Mouse (Mus musculus): ENCODE measurements around the gene Hoxc8. TPM values are rescaled to one million over a fixed set of nuclear protein-coding genes. Genes with fewer than 3 reads are reported as not detected.

The Hoxc8 gene
- not detected in 2 replicates for polyA plus RNA-seq (2015; fragmentation: Nextera tagmentation; extraction: Ambion mirVana)

GRCm38 (mm10) chr15:102990461-102991397, at the start of gene Hoxc8:
Gene Hoxc8, plus strand, starts transcription at chr15:102990607.
- Histone ChIP-seq H3K4me1 (ENCODE audit: control insufficient read depth, insufficient read depth, low read length) (no peaks in the 10 kb centered on the region), H3K4me3 (ENCODE audit: low read length) (peak within 1 kb of the TSS; percentile 17; the same call in 1 of the 2 replicates), H3K4me2 (ENCODE audit: low read depth, low read length) (peak within 1 kb of the TSS; percentile 10; the same call in 1 of the 2 replicates), H3K9ac (ENCODE audit: low read length) (no peak within 1 kb of the TSS), H3K27ac (ENCODE audit: low read length) (no peak within 1 kb of the TSS), H3K27me3 (ENCODE audit: control insufficient read depth, insufficient read depth, low read length) (peaks cover 93% of the 10 kb centered on the region), H3K36me3 (ENCODE audit: control insufficient read depth, insufficient read depth) (no peaks in the 10 kb centered on the region), H3K9me3 (replicated peaks; ENCODE audit: control insufficient read depth, low read length) (no peaks in the 10 kb centered on the region)
- no peak for ATAC-seq (replicated peaks; ENCODE audit: extremely low read depth, insufficient read depth, low FRiP score)
- WGBS, result 2% methylated on average over 69 of the region's 69 CpGs

DNA sequence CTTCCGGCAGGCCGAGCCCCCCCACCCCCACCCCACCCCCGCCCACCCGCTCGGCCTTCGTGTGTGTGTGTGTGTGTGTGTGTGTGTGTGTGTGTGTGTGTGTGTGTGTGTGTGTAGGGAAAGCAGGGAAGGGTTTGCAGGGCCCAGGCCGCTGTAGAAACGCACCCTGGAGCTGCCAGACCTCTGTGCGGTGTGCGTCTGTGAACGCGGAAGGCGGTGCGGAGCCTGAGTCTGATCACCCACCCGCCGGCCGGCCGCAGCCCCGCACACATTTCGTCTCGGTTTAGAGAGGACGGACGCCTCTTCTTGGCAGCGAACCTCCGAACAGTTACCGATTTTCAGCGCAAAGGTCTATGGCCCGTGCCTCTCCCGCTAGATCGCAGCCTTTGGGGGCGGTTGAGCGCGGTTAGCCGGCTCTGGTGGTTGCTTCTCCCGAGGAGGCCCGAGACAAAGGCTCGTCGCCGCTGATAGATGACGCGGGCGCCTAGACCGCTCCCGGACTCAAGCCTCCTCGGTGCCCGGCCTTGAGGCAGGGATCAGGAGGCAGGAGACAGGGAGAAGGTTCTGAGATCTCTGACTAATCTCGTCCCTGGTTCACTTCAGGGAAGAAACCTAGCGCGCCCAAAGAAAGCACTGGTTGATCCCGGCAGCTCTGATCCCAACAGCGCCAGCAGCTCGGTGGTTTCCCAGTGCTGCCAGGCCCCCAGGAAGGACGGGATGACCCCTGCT, 47.5 kb upstream of the Hoxc8 start:
- no peak for ATAC-seq (replicated peaks; ENCODE audit: extremely low read depth, insufficient read depth, low FRiP score)
- Histone ChIP-seq H3K9me3 (replicated peaks; ENCODE audit: control insufficient read depth, low read length) (no peaks in the 10 kb centered on the region), H3K4me3 (ENCODE audit: low read length) (peak overlapping the region; percentile 38), H3K27me3 (ENCODE audit: control insufficient read depth, insufficient read depth, low read length) (peaks cover 96% of the 10 kb centered on the region), H3K27ac (ENCODE audit: low read length) (no peak overlapping the region), H3K4me2 (ENCODE audit: low read depth, low read length) (peak overlapping the region; percentile 50), H3K36me3 (ENCODE audit: control insufficient read depth, insufficient read depth) (no peaks in the 10 kb centered on the region), H3K9ac (ENCODE audit: low read length) (no peak overlapping the region), H3K4me1 (ENCODE audit: control insufficient read depth, insufficient read depth, low read length) (no peaks in the 10 kb centered on the region; the same call in 1 of the 2 replicates)
- WGBS, result under 1% methylated on average over 53 of the region's 53 CpGs

GRCm38 (mm10) chr15:102943468-102943813, 47.0 kb upstream of the Hoxc8 start:
- Histone ChIP-seq H3K27me3 (ENCODE audit: control insufficient read depth, insufficient read depth, low read length) (peaks cover 96% of the 10 kb centered on the region), H3K9ac (ENCODE audit: low read length) (no peak overlapping the region), H3K27ac (ENCODE audit: low read length) (no peak overlapping the region), H3K36me3 (ENCODE audit: control insufficient read depth, insufficient read depth) (no peaks in the 10 kb centered on the region), H3K4me1 (ENCODE audit: control insufficient read depth, insufficient read depth, low read length) (no peaks in the 10 kb centered on the region; the same call in 1 of the 2 replicates), H3K4me2 (ENCODE audit: low read depth, low read length) (no peak overlapping the region; the same call in 1 of the 2 replicates), H3K4me3 (ENCODE audit: low read length) (peak overlapping the region; percentile 38), H3K9me3 (replicated peaks; ENCODE audit: control insufficient read depth, low read length) (no peaks in the 10 kb centered on the region)
- 3% methylated on average over 5 of the region's 5 CpGs for WGBS
- no peak for ATAC-seq (replicated peaks; ENCODE audit: extremely low read depth, insufficient read depth, low FRiP score)

- no peaks in the 10 kb centered on the region; the same call in 1 of the 2 replicates for H3K4me1 ChIP-seq (ENCODE audit: control insufficient read depth, insufficient read depth, low read length)
- no peak overlapping the region for H3K27ac ChIP-seq (ENCODE audit: low read length)
- WGBS, result 12% methylated on average over 22 of the region's 22 CpGs
- H3K36me3 ChIP-seq (ENCODE audit: control insufficient read depth, insufficient read depth), result no peaks in the 10 kb centered on the region
- no peak overlapping the region for H3K4me2 ChIP-seq (ENCODE audit: low read depth, low read length)
- H3K9ac ChIP-seq (ENCODE audit: low read length), result no peak overlapping the region
- H3K9me3 ChIP-seq (replicated peaks; ENCODE audit: control insufficient read depth, low read length), result no peaks in the 10 kb centered on the region
- peaks cover 95% of the 10 kb centered on the region for H3K27me3 ChIP-seq (ENCODE audit: control insufficient read depth, insufficient read depth, low read length)
- ATAC-seq (replicated peaks; ENCODE audit: extremely low read depth, insufficient read depth, low FRiP score), result no peak
- no peak overlapping the region for H3K4me3 ChIP-seq (ENCODE audit: low read length)
These were observed 45.0 kb upstream of the Hoxc8 start for GRCm38 (mm10) chr15:102945185-102946077.

DNA sequence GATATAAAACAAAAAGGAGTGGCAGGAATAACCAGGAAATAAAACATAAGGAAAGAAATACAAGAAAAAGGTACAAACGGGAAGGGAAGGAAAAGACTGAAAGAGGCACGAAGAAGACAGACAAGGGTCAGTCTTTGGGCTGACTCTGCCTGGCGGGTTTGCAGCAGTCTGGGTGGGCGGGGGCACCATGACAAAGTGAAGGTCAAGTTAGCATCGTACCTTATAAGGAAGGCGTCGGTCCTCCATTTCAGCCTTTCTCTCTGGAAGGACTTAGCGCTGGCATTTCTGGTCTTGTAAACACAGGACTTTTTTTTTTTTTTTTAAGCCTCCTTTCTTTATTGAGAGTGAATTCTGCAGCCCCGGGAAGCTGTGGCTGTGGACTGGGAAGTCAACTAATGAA, 43.1 kb upstream of the Hoxc8 start:
- Histone ChIP-seq H3K4me2 (ENCODE audit: low read depth, low read length) (no peak overlapping the region), H3K9ac (ENCODE audit: low read length) (no peak overlapping the region), H3K4me3 (ENCODE audit: low read length) (no peak overlapping the region), H3K27me3 (ENCODE audit: control insufficient read depth, insufficient read depth, low read length) (peaks cover 95% of the 10 kb centered on the region), H3K4me1 (ENCODE audit: control insufficient read depth, insufficient read depth, low read length) (no peaks in the 10 kb centered on the region; the same call in 1 of the 2 replicates), H3K27ac (ENCODE audit: low read length) (no peak overlapping the region), H3K36me3 (ENCODE audit: control insufficient read depth, insufficient read depth) (no peaks in the 10 kb centered on the region), H3K9me3 (replicated peaks; ENCODE audit: control insufficient read depth, low read length) (no peaks in the 10 kb centered on the region)
- no peak for ATAC-seq (replicated peaks; ENCODE audit: extremely low read depth, insufficient read depth, low FRiP score)
- 4% methylated on average over 9 of the region's 9 CpGs for WGBS

DNA sequence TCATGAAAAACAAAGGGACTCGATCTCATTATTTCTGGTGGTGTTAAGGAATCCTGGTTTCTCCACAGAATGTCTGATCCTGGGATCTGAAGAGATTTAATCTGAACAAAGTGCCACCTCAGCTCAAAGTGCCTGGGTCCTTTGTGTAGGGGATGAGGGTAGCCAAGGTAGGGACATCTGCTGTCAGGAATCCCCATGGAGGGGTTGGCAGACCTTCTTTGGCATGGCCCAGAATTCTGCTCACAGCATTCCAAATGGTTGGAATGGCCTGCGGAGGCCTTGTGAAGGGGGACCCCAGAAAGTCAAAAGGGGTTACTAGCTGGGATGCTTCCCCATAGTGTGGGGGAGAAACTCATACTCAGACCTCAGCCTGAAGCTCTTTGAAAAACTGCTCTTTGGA, 41.6 kb upstream of the Hoxc8 start:
- no peak for ATAC-seq (replicated peaks; ENCODE audit: extremely low read depth, insufficient read depth, low FRiP score)
- Histone ChIP-seq H3K27ac (ENCODE audit: low read length) (no peak overlapping the region), H3K4me1 (ENCODE audit: control insufficient read depth, insufficient read depth, low read length) (no peaks in the 10 kb centered on the region), H3K9ac (ENCODE audit: low read length) (no peak overlapping the region), H3K4me2 (ENCODE audit: low read depth, low read length) (no peak overlapping the region), H3K27me3 (ENCODE audit: control insufficient read depth, insufficient read depth, low read length) (peaks cover 95% of the 10 kb centered on the region), H3K9me3 (replicated peaks; ENCODE audit: control insufficient read depth, low read length) (no peaks in the 10 kb centered on the region), H3K36me3 (ENCODE audit: control insufficient read depth, insufficient read depth) (no peaks in the 10 kb centered on the region), H3K4me3 (ENCODE audit: low read length) (no peak overlapping the region)
- 4% methylated on average over 2 of the region's 2 CpGs for WGBS

DNA sequence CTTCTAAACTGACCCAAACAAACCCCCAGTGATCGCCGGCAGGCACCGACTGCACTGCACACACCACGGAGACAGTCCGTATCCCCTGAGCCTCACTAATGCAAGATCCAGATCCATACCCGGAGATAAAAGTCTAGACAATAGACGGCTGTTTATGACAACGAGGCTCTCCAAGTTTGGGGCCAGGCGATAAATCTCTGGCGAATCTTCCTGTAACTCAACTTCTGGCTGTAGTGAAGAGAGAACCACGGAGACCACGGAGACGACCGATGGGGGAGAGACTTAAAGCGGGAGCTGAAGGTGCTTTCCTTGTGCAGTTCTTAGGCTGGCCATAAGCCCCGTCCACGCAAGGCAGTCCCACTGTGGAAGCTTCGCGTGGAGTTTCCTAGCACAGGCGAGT, 40.7 kb upstream of the Hoxc8 start:
- H3K4me1 ChIP-seq (ENCODE audit: control insufficient read depth, insufficient read depth, low read length), result no peaks in the 10 kb centered on the region
- H3K9me3 ChIP-seq (replicated peaks; ENCODE audit: control insufficient read depth, low read length), result no peaks in the 10 kb centered on the region
- no peak overlapping the region for H3K27ac ChIP-seq (ENCODE audit: low read length)
- WGBS, result 3% methylated on average over 20 of the region's 20 CpGs
- H3K4me2 ChIP-seq (ENCODE audit: low read depth, low read length), result no peak overlapping the region
- H3K4me3 ChIP-seq (ENCODE audit: low read length), result no peak overlapping the region
- H3K36me3 ChIP-seq (ENCODE audit: control insufficient read depth, insufficient read depth), result no peaks in the 10 kb centered on the region
- peaks cover 96% of the 10 kb centered on the region for H3K27me3 ChIP-seq (ENCODE audit: control insufficient read depth, insufficient read depth, low read length)
- no peak for ATAC-seq (replicated peaks; ENCODE audit: extremely low read depth, insufficient read depth, low FRiP score)
- H3K9ac ChIP-seq (ENCODE audit: low read length), result no peak overlapping the region

DNA sequence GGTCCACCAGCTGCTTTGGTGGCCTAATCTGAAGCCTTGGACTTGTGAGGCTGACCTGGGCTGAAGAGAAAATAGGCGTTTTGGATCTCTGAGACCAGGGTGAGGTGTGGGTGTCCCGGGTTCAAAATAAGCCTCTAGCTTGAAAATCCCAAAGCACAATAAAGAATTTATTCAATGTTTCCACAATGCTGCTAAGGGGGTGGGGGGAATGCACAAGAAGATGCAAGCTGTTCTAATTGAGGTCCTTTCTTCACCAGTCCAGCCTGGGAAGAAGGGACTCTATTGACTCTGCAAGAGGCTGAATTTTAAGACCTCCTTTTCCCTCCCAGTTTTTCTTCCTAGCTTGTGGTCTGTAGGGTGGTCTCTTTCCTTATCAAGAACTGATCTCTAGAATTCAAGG, 39.5 kb upstream of the Hoxc8 start:
- Histone ChIP-seq H3K9ac (ENCODE audit: low read length) (no peak overlapping the region), H3K4me3 (ENCODE audit: low read length) (no peak overlapping the region), H3K27ac (ENCODE audit: low read length) (no peak overlapping the region), H3K4me1 (ENCODE audit: control insufficient read depth, insufficient read depth, low read length) (no peaks in the 10 kb centered on the region), H3K4me2 (ENCODE audit: low read depth, low read length) (no peak overlapping the region), H3K36me3 (ENCODE audit: control insufficient read depth, insufficient read depth) (no peaks in the 10 kb centered on the region), H3K9me3 (replicated peaks; ENCODE audit: control insufficient read depth, low read length) (no peaks in the 10 kb centered on the region), H3K27me3 (ENCODE audit: control insufficient read depth, insufficient read depth, low read length) (peaks cover 94% of the 10 kb centered on the region)
- ATAC-seq (replicated peaks; ENCODE audit: extremely low read depth, insufficient read depth, low FRiP score), result no peak
- 24% methylated on average over 2 of the region's 2 CpGs for WGBS

Data from heart, embryonic 16.5 days (tissue).